14 mouse cellular contexts compared by ENCODE assay signal in genomic region chr5:35309853-35310252, GRCm38 (mm10). TPM values are rescaled to one million over a fixed set of nuclear protein-coding genes. Genes with fewer than 3 reads are reported as not detected.
"Had no signal": no experiment of that assay in that cellular context is flagged by ENCODE, and none has a peak within 500 bp of the region (broad histone marks: within the 10 kb centered on the region; RNA-seq: fewer than 3 reads in every experiment).

No protein-coding gene starts in this region.

- H3K4me2 ChIP-seq: hindbrain, embryonic 14.5 days; intestine, embryonic 15.5 days; limb, embryonic 15.5 days; midbrain, embryonic 15.5 days; neural tube, embryonic 15.5 days had no signal

- H3K36me3 ChIP-seq: intestine, embryonic 15.5 days; limb, embryonic 15.5 days; midbrain, embryonic 15.5 days; neural tube, embryonic 15.5 days had no signal

- H3K4me3 ChIP-seq: intestine, embryonic 15.5 days; limb, embryonic 15.5 days; midbrain, embryonic 15.5 days; neural tube, embryonic 15.5 days had no signal

- H3K27ac ChIP-seq: hindbrain, embryonic 14.5 days; intestine, embryonic 15.5 days; limb, embryonic 15.5 days; liver, embryonic 14.5 days; midbrain, embryonic 15.5 days; neural tube, embryonic 15.5 days had no signal

- DNase-seq: lung, adult 18-20 months; right cerebral cortex, adult 18-20 months; right cerebral cortex, postnatal 25 days; thymus, postnatal 36 days had no signal

- H3K4me1 ChIP-seq: intestine, embryonic 15.5 days had no signal

- ATAC-seq: intestine, embryonic 15.5 days; midbrain, embryonic 15.5 days had no signal

- H3K9me3 ChIP-seq: intestine, embryonic 15.5 days; limb, embryonic 15.5 days; midbrain, embryonic 15.5 days; neural tube, embryonic 15.5 days had no signal

- H3K9ac ChIP-seq: hindbrain, embryonic 14.5 days; intestine, embryonic 15.5 days; limb, embryonic 15.5 days; liver, embryonic 14.5 days; midbrain, embryonic 15.5 days; neural tube, embryonic 15.5 days had no signal

- H3K27me3 ChIP-seq: midbrain, embryonic 15.5 days had no signal

RNA-seq across cellular contexts. Expression of gene Adra2c, which starts 31.7 kb away (rescaled TPM):
- total RNA-seq: megakaryocyte-erythroid progenitor cell, adult 5-6 weeks had no signal
- polyA plus RNA-seq: limb, embryonic 11.5 days; limb, embryonic 15.5 days; liver, embryonic 14.5 days; lung, embryonic 16.5 days; stomach, embryonic 16.5 days had no signal
